Mouse (Mus musculus): ENCODE results near the gene Zdhhc4.

GRCm38 (mm10) chr5:143367931-143368330, 38.9 kb upstream of the Zdhhc4 start:
- TF ChIP-seq GATA1 (IDR thresholded peaks at IDR 0.05; ENCODE audit: low read length), result no peak
- TF ChIP-seq TAL1 (IDR thresholded peaks at IDR 0.05; ENCODE audit: low read length), result no peak
